Mouse (Mus musculus) A20 (cell line): ENCODE data around the gene Prkch.
"Not testable (repeated sequence)": the region's sequence is repeated elsewhere in the genome, so short reads cannot be mapped to it uniquely, and the experiment has no call there.

ENCODE experiments used
- DNase-seq: peaks from one replicate; pipeline ENCODE4 v3.0.0-alpha.2; 2011; ENCODE audit warnings: low read depth, low spot score

Gene Prkch

DNA sequence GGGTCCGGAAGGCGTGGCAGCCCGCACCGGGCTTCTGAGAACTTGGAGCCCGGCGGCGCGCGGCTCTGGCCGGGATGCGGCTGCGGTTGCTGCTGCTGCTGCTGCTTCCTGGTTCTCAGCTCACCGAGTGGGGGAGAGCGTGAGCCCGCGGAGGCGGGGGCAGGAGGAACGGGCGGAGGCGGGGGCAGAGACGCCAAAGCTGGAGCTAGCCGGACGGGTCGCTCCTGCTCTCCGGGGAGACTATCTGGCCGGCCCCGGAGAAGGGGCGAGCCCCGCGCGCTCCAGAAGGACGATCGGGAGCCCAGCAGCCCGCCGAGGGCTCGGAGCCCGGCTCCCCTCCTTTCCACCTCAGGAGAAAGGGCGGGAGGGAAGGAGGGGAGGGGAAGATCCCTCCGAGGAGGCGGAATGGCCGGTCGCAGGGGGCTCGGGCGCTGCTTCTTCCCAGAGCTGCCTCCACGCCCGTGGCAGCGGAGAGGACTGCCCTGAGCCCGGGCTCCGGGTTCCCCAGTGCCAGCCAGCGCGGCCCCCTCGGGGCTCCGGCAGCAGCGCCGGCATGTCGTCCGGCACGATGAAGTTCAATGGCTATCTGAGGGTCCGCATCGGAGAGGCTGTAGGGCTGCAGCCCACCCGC lies at the start of gene Prkch:
TSS of gene Prkch (plus strand) at position 187 of the 631 bp plus-strand sequence.
- DNase-seq, result no peak

DNA sequence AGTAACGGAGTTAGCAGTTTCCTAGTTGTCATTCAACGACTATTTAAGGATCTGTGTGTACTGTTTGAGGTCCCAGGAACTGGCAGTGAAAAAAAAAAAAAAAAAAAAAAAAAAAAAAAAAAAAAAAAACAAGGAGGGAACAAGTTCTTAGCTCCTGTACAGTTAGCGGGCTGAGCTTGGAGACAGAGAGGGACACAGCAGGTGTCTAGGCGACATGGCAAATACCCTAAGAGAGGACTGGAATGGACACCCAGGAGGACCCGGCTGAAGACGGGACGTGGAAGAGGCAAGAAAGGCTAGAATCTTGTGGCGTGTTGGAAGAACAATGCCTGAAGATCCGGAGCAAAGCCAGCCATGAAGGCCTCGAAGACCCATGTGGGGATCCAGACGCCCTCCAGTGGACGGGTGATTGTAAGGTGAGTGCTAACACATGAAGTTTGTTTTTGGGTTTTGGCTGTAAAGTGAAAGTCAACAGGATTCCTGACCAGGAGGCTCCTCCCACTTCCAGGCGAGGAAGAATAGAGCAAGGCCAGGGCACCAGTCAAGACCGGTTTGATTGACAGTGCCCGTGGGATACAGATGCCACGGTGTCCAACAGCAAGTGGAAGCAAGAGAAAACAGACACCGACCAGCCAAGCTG lies 47.0 kb upstream of the Prkch start:
- DNase-seq, result no peak

DNA sequence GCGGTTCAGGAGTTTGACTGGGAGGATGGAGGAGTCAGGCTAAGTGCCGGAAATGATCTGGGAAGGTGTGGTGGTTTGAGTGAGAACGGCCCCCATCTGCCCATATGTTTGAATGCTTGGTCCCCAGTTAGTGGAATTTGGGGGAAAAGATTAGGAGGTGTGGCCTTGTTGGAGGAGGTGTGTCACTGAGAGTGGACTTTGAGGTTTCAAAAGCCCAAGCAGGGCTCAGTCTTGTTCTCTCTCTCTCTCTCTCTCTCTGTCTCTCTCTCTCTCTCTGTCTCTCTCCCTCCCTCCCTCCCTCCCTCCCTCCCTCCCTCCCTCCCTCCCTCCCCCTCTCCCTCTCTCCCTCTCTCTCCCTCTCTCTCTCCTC lies 46.5 kb upstream of the Prkch start:
- DNase-seq, result not testable (repeated sequence)

- DNase-seq, result no peak
These were observed 45.4 kb upstream of the Prkch start for GRCm38 (mm10) chr12:73539151-73539550.

- DNase-seq, result no peak
These were observed 44.2 kb upstream of the Prkch start for GRCm38 (mm10) chr12:73540402-73540801.

DNA sequence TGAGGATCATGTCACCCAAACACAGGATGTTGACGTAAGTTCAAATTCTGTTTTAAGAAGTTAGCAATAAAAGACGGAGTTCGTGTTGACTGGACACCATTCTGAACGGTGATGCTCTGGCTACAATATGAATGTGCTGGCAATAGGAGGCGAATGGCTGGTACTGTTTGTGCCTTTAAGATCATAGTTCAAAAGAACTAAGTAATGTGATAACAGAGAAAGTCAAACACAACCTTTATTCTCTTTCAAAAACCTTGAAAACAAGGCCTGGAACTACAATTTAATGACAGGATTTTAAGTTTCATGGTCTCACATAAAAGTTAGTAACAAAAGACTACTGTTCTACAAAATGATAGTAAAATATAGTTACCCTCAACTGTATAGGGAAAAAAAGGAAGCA lies 41.4 kb upstream of the Prkch start:
- DNase-seq, result no peak

GRCm38 (mm10) chr12:73544736-73545671 lies 39.6 kb upstream of the Prkch start:
- DNase-seq, result no peak

- no peak for DNase-seq
These were observed 38.9 kb upstream of the Prkch start for GRCm38 (mm10) chr12:73545672-73546085.

DNA sequence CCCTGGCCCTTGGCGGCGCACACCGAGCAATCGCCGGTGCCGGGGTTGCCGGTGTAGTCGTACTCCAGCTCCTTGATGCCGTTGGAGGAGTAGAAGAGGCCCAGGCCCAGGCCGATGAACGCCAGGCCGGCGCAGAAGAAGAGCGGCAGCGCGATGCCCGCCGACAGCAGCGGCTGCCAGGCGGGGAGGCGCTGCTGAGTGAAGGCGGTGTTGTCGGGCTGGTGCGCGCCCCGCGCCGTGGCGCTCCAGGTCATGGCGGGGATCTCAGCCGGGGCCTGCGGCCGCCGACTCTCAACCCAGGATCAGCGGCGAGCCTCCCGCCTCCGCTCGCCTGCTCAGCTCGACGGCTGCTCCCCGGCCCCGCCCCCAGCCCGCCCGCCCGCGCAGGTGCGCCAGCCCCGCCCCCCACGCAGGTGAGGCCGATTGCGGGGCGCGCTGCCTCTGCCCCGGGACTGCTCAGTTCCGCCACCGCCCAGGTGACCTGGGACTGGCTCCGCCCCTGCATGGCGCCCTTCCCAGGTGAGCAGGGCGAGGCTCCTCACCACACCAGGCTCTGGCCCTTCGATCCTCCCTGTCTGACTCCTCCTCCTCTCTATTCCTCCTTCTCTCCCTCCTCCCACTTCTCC lies 38.4 kb upstream of the Prkch start, which contains the start of gene Tmem30b:
TSS of gene Tmem30b (minus strand) at position 307 of the 626 bp plus-strand sequence.
- DNase-seq, result no peak

GRCm38 (mm10) chr12:73547646-73548045 lies 37.0 kb upstream of the Prkch start:
- no peak for DNase-seq

DNA sequence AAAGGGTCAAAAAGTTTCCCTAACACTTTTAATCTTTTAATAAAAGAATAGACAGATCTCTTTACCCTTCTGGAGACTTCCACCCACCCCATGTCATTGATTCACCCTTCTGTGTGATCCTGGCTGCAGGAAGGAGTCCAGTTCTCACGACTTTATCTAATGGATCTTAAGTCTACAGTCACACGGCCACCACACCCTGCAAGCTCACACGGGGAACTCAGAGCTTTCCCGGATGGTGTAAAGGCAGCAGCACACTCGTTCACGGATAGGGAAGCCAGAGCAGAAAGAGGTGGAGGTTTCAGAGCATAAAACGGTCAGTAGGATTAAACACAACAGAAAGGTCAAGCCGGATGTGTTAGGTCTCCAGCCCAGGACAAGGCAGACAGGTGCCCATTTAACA lies 36.3 kb upstream of the Prkch start:
- no peak for DNase-seq

DNA sequence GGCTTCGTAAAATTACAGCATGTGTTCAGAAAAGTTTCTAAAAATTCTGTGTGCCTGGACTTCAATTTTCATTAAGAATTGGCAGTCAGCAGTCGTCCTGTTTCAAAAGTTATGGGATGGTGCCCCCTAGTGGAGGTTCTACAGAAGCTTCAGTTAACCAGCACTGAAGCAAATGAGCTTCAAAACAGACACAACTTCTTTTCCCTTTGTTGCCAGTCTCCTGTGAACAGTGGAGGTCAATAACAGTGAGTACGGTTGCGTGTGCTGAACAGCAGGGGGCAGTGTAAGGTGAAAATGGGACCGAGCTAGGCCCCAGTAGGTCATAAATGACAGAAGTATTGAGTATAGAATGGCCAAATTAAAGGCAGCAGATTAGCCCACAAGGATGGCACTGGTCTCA lies 30.4 kb upstream of the Prkch start:
- peak; percentile 72 for DNase-seq

- no peak for DNase-seq
These were observed 25.9 kb upstream of the Prkch start for GRCm38 (mm10) chr12:73558525-73559195.

DNA sequence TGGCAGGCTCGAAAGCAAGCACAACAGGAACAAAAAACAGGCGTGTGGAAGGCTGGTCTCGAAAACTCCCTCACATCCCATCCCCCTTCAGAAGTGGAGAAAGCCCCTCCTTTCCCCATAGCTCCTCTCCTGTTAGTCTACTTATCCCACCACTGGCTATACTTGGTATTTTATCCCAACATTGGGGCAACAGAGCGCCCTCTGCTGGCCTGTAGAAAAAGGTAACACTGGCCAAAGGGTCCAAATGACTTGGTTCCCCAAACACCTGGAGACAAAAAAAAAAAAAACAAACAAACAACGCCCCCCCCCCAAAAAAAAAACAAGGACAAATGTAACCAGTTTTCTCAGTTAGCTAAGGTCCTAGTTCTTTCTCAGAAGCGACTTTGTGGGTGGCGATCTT lies 24.5 kb upstream of the Prkch start:
- peak; percentile 35 for DNase-seq

- not testable (repeated sequence) for DNase-seq
These were observed 21.5 kb upstream of the Prkch start for GRCm38 (mm10) chr12:73563122-73563521.

GRCm38 (mm10) chr12:73564176-73564575 lies 20.4 kb upstream of the Prkch start:
- no peak for DNase-seq

DNA sequence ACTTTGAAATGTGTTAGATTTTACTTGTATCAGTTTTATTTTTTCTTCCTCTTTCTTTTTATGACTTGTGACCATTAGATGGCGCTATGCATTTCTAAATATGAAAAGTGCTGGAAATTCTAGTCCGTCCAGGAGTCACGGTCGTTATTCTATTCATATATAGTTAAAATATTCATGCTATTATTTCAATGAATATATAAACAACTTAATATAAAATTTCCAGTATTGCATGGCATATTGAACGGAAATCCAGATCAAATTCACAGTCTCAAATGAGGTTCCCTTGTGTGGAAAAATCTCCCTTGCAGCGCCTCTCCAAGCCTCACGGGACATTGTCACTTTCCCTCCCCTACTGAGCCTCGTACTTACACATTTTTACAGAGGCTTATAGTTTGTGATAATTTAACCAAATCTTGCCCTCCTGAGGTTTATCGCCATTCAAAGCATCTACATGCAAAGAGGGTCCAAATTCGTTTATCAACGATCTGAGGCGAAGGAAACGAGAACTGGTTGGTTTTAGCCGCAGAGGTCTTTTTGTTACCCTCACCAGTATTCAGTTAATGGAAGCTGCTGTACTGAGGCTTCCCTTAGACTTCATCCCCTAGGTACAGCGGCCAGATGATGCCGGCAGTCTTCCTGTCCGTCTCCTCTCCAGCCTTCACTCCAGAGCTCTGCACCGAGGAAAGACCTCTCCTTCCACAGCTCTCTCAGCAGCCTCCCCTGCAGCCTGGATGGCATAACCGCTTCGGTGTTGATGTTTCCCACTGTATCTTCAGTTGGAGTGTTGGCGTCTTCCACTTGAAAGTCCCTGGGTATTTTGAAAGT lies 19.6 kb upstream of the Prkch start:
- peak; percentile 37 for DNase-seq

- no peak for DNase-seq
These were observed 19.0 kb upstream of the Prkch start for GRCm38 (mm10) chr12:73565620-73565969.

DNA sequence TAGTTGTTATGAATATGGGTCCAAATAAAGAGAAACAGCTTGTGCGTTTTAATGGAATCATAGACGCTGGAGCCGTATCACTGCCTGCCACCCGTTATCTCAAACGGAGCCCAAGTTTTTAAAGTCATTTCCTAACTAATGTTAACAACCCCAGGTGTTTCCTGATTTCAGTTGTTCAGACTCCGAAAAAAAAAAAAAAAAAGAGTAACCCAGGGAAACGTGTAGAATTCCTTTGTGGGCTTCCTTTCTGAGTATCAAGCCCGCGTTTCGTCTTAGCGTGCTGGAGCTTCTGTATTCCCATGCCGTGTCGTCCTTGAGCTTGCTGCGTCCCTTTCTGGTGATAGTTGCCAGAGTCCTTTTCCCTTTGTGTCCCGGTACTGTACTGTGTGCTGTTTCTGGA lies 10.0 kb upstream of the Prkch start:
- DNase-seq, result no peak

DNA sequence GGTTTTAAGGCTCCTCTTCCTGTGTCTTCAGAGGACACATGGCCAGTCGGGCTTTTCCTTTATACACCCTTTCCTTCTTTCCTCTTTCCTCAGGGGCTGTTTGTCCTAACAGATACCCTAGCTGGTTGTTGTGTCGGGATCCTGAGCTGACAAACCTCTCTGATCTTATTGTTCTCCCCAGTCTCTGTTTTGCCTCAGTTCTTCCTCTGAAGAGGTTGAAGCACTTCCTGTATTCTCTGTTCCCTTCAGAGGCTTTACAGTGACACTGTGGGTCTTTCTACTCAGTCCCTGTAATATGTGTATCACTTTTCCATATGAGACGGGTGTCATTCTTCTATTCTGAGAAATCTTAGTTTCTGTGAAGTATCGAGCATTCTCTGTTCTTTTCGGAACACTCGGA lies 6.5 kb upstream of the Prkch start:
- no peak for DNase-seq

- DNase-seq, result no peak
These were observed 3.8 kb upstream of the Prkch start for GRCm38 (mm10) chr12:73580811-73581210.
